In genomic region chr5:100557019-100557418, GRCm38 (mm10) we compare ENCODE assay signal across 17 mouse cellular contexts. TPM values are rescaled to one million over a fixed set of nuclear protein-coding genes. Genes with fewer than 3 reads are reported as not detected.
"Had no signal": no experiment of that assay in that cellular context is flagged by ENCODE, and none has a peak within 500 bp of the region (broad histone marks: within the 10 kb centered on the region; RNA-seq: fewer than 3 reads in every experiment).

No protein-coding gene starts in this region.

- ATAC-seq: intestine, postnatal 0 days; liver, embryonic 12.5 days had no signal

- H3K27me3 ChIP-seq: limb, embryonic 12.5 days; liver, embryonic 12.5 days; lung, embryonic 15.5 days; neural tube, embryonic 15.5 days had no signal

- DNase-seq: layer of hippocampus, adult 9-11 months; layer of hippocampus, postnatal 36 days; lung, postnatal 14 days; midbrain, embryonic 14.5 days; right cerebral cortex, adult 18-20 months; right cerebral cortex, postnatal 25 days; thymus, postnatal 4 days had no signal

- H3K36me3 ChIP-seq: limb, embryonic 12.5 days; lung, embryonic 15.5 days; midbrain, embryonic 10.5 days; neural tube, embryonic 15.5 days had no signal

- H3K4me3 ChIP-seq: limb, embryonic 12.5 days; liver, embryonic 12.5 days; lung, embryonic 15.5 days; midbrain, embryonic 10.5 days; myocyte; neural tube, embryonic 15.5 days had no signal

- H3K9me3 ChIP-seq: limb, embryonic 12.5 days; liver, embryonic 12.5 days; lung, embryonic 15.5 days; midbrain, embryonic 10.5 days; neural tube, embryonic 15.5 days had no signal

- H3K4me2 ChIP-seq: limb, embryonic 12.5 days; liver, embryonic 12.5 days; lung, embryonic 15.5 days; neural tube, embryonic 15.5 days had no signal

- H3K27ac ChIP-seq: limb, embryonic 12.5 days; liver, embryonic 12.5 days; lung, embryonic 15.5 days; midbrain, embryonic 10.5 days; neural tube, embryonic 15.5 days; stomach, postnatal 0 days had no signal

- H3K4me1 ChIP-seq: limb, embryonic 12.5 days; lung, embryonic 15.5 days; midbrain, embryonic 10.5 days; neural tube, embryonic 15.5 days had no signal

- H3K9ac ChIP-seq: limb, embryonic 12.5 days; liver, embryonic 12.5 days; lung, embryonic 15.5 days; neural tube, embryonic 15.5 days had no signal

RNA-seq across cellular contexts. Expression of gene Plac8, which starts 15.0 kb away (rescaled TPM):
- total RNA-seq: layer of hippocampus, postnatal 36 days; left cerebral cortex, adult 8-10 months; left cerebral cortex, postnatal 36 days had no signal
